Comparison of ENCODE assay signal across 42 mouse cellular contexts in genomic region chr16:43634037-43634436, GRCm38 (mm10). TPM values are rescaled to one million over a fixed set of nuclear protein-coding genes. Genes with fewer than 3 reads are reported as not detected.
"Had no signal": no experiment of that assay in that cellular context is flagged by ENCODE, and none has a peak within 500 bp of the region (broad histone marks: within the 10 kb centered on the region; RNA-seq: fewer than 3 reads in every experiment).

No protein-coding gene starts in this region.

- DNase-seq: gastrocnemius, adult 2 months; gastrocnemius, postnatal 10 days; gastrocnemius, postnatal 25 days; heart, adult 2 months; heart, postnatal 14 days; heart, postnatal 36 days; kidney, adult 11 months; kidney, adult 2 months; kidney, adult 9 months; kidney, postnatal 14 days; kidney, postnatal 36 days; layer of hippocampus, adult 9-11 months; layer of hippocampus, postnatal 36 days; left cerebral cortex, postnatal 4 days; liver; liver, embryonic 13.5 days had no signal

- ATAC-seq: hindbrain, postnatal 0 days; intestine, embryonic 16.5 days had no signal

RNA-seq across cellular contexts. Expression of gene Tigit, which starts 29.9 kb away (rescaled TPM):
- total RNA-seq: gastrocnemius, adult 2 months; gastrocnemius, postnatal 10 days; gastrocnemius, postnatal 25 days; gastrocnemius, postnatal 4 days; granulocyte monocyte progenitor cell, adult 5-6 weeks; heart, adult 2 months; heart, postnatal 14 days; heart, postnatal 36 days; hematopoietic stem cell, adult 5-6 weeks; hindbrain, postnatal 0 days; layer of hippocampus, adult 18-20 months; layer of hippocampus, adult 8-10 months; layer of hippocampus, postnatal 14 days; layer of hippocampus, postnatal 36 days; left cerebral cortex, adult 18-20 months; left cerebral cortex, adult 8-10 months; left cerebral cortex, postnatal 10 days; left cerebral cortex, postnatal 25 days; left cerebral cortex, postnatal 4 days had no signal
- polyA plus RNA-seq: heart, embryonic 11.5 days; heart, embryonic 13.5 days; heart, embryonic 15.5 days; heart, postnatal 0 days; hindbrain, embryonic 11.5 days; hindbrain, embryonic 13.5 days; hindbrain, embryonic 15.5 days; intestine, embryonic 14.5 days; intestine, embryonic 16.5 days; kidney, embryonic 15.5 days; kidney, postnatal 0 days; limb, embryonic 12.5 days; limb, embryonic 14.5 days; liver, embryonic 11.5 days; liver, embryonic 13.5 days; liver, embryonic 15.5 days had no signal
